Mouse (Mus musculus): ENCODE results near the gene Supt6. TPM values are rescaled to one million over a fixed set of nuclear protein-coding genes. Genes with fewer than 3 reads are reported as not detected.
"Not testable (repeated sequence)": the region's sequence is repeated elsewhere in the genome, so short reads cannot be mapped to it uniquely, and the experiment has no call there.

Gene Supt6
- polyA plus RNA-seq, 1 experiment from 2014 or later, result 21.0 TPM

DNA sequence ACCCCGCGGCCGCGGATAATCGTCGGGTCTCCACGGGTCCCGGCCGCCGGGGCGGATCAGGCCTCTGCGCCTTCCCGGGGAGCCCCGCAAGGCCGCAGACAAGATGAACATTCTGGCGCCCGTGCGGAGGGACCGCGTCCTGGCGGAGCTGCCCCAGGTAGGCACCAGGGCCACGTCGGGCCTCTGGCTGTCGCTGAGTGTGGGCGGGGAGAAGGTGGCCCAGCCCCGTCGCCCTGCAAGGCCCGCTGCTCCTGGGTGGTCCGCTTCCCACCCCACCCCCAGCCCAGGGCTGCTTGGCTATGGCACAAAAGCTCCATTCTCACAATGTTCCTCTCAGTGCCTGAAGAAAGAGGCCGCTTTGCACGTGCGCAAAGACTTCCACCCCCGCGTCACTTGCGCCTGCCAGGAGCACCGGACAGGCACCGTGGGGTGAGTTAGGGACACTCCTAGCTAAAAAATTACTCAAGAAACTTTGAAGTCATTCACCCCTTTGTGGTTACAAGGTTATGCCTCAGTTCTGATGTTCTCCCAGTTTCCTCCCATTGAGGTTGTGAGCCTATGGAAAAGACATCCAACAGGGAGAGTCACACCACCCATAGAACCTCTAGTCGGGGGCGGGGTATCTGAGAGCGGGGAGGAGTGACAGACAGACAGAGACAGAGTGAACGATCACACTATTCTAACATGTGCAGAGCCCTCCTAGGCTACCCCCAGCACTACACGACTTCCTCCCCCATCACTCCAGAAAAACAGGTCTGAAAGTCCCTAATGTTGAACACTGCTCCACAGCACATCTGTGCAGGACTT lies 56.4 kb downstream of the Supt6 start:
- peak overlapping the region; percentile 72 for H3K4me2 ChIP-seq (replicated peaks)
- H3K9me3 ChIP-seq, result no peaks in the 10 kb centered on the region
- peaks cover 14% of the 10 kb centered on the region; the same call in 1 of the 2 replicates for H3K36me3 ChIP-seq
- no peaks in the 10 kb centered on the region for H3K27me3 ChIP-seq (replicated peaks)
- WGBS, result under 1% methylated on average over 42 of the region's 42 CpGs
- H3K9ac ChIP-seq, result peak overlapping the region; percentile 70
- peaks cover 14% of the 10 kb centered on the region for H3K4me1 ChIP-seq (replicated peaks)
- ATAC-seq, result peak; percentile 82
- H3K4me3 ChIP-seq (replicated peaks), result peak overlapping the region; percentile 69
- H3K27ac ChIP-seq, result peak overlapping the region; percentile 97

DNA sequence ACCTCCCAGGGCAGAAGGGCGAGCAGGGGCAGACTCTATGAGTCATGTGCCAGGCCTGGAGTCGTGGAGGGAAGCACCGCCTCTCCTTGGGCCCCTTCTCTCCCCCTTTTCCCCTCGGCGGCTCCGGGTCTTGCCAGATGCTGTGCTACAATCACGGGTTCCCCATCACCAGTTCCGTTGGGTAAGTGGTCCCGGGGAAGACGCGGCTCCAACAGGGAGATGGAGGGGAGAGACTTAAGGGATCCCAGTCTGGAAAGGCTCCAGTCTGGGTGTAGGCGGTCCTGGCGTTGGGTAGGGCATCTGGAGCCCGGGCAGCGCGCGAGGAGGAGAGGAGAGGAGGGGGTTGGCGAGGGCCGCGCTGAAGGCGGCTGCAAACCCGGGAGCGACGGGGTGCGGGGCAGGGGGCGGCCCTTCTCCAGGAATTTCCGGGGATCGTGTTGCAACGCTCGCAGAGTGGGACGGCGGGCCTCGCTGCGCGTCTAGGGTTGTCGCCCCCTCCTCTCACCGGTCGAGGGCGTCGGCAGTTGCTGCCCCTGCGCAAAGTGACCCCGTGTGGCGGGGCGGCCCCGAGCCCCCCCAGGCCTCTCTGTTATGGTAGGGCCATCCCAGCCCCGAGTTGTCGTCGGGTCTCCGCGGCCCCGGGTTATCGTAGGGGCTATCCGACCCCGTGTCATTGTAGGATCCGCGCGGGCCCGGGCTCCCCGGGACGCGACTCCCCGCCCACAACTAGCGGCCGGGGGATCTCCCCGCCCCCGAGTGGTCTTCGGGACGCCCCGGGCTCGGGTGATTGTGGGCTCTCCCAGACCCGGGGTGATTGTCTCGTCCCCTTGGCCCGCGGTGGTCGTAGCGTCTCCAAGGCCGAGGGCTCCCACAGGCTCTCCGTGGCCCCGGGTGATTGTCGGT lies 57.2 kb downstream of the Supt6 start, which contains the start of gene Rab34:
Gene Rab34 (plus strand): TSS at position 100 of the 903 bp plus-strand sequence.
- WGBS, result 0% methylated on average over 73 of the region's 80 CpGs
- no peaks in the 10 kb centered on the region for H3K27me3 ChIP-seq (replicated peaks)
- H3K4me2 ChIP-seq (replicated peaks), result peak within 1 kb of the TSS; percentile 72
- peak within 1 kb of the TSS; percentile 70 for H3K9ac ChIP-seq
- H3K4me3 ChIP-seq (replicated peaks), result peak within 1 kb of the TSS; percentile 69
- ATAC-seq, result peak; percentile 83
- no peaks in the 10 kb centered on the region for H3K9me3 ChIP-seq
- peaks cover 14% of the 10 kb centered on the region; the same call in 1 of the 2 replicates for H3K36me3 ChIP-seq
- peak within 1 kb of the TSS; percentile 97 for H3K27ac ChIP-seq
- H3K4me1 ChIP-seq (replicated peaks), result peaks cover 10% of the 10 kb centered on the region

DNA sequence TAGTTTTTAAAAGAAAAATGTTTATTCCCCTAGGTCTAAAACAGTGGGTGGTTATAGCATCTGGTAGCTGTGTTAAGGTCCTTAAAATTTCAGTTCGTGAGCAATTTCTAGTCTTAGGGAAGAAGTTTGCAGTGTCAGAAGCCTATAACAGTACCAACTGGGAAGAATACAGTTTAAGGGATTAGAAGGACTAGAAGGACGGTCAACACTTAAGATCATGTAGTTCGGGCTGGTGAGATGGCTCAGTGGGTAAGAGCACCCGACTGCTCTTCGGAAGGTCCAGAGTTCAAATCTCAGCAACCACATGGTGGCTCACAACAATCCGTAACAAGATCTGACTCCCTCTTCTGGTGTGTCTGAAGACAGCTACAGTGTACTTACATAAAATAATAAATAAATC lies 61.1 kb downstream of the Supt6 start:
- ATAC-seq; H3K4me2 ChIP-seq (replicated peaks); H3K9me3 ChIP-seq; H3K36me3 ChIP-seq; H3K27ac ChIP-seq; H3K9ac ChIP-seq; H3K27me3 ChIP-seq (replicated peaks); H3K4me3 ChIP-seq (replicated peaks): not testable (repeated sequence)
- peaks cover 23% of the 10 kb centered on the region for H3K4me1 ChIP-seq (replicated peaks)
- 93% methylated on average over 6 of the region's 6 CpGs for WGBS

DNA sequence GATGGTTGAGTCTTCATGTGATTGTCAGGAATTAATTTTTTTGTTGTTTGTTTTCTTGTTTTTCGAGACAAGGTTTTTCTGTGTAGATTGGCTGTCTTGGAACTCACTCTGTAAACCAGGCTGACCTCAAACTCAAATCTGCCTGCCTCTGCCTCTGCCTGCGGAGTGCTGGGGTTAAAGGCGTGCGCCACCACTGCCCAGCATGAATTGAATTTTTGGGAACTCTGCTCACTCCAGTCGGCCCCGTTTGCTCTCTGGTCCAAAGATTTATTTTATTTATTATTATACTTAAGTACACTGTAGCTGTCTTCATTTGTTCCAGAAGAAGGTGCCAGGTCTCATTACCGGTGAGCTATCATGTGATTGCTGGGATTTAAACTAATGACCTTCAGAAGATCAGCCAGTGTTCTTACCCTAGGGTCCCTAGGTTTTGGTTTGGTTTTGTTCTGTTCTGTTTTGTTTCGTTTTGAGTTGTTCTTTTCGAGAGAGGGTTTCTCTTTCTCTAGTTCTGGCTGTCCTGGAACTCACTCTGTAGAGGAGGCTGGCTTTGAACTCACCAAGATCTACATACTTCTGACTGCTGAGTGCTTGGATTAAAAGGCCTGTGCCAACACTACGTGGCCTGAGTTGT lies 61.8 kb downstream of the Supt6 start:
- WGBS, result 47% methylated on average over 10 of the region's 10 CpGs
- Histone ChIP-seq H3K27ac (no peak overlapping the region), H3K27me3 (replicated peaks) (no peaks in the 10 kb centered on the region), H3K4me2 (replicated peaks) (peak overlapping the region; percentile 83), H3K9me3 (no peaks in the 10 kb centered on the region), H3K9ac (no peak overlapping the region), H3K4me3 (replicated peaks) (peak overlapping the region; percentile 70), H3K4me1 (replicated peaks) (peaks cover 30% of the 10 kb centered on the region), H3K36me3 (peaks cover 9% of the 10 kb centered on the region)
- ATAC-seq, result no peak

DNA sequence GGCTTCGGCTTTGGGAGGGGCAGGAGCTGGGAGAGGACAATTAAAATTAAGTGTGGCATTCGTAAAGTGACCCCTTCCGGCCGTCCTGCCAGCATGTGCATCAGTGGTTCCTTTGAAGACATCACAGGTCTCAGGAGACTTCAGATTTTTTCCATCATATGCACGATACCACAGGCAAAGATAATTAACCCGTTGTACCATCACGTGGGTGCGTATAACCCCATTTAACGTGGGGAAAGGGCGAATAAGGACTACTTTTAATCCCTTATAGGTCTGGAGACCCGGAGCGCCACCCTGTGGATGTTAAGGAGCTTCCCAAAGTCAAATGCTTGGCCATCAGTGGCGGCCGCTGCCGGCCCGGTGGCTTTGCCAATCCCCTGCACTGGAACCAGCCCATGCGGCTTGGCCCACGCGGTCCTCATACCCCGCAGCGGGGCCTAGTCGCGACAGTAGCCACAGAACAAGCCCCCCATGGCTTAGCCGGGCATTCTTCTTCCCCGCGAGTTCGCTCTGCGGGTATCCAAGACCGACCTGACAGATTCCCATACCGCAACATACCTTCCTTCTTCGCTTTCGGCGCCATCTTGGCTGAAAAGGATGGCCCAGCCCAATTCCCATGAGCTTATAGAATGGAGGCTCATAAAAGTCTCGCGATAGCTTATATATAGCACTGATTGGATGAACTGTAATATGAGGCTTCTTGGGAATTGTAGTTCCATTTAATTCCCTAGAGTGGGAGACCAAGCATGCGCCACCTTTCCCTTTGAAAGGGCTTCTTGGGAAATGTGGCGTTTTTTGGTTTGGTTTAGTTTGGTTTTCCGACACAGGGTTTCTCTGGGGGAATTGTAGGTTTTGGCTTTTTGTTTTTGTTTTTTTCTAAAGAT lies 62.6 kb downstream of the Supt6 start, which contains the start of gene Rpl23a:
Gene Rpl23a (minus strand): TSS at position 624 of the 884 bp plus-strand sequence.
- H3K36me3 ChIP-seq, result peaks cover 9% of the 10 kb centered on the region
- peak; percentile 88 for ATAC-seq
- H3K4me1 ChIP-seq (replicated peaks), result peaks cover 27% of the 10 kb centered on the region
- under 1% methylated on average over 38 of the region's 38 CpGs for WGBS
- peak within 1 kb of the TSS; percentile 83 for H3K4me2 ChIP-seq (replicated peaks)
- peak within 1 kb of the TSS; percentile 84 for H3K27ac ChIP-seq
- H3K27me3 ChIP-seq (replicated peaks), result no peaks in the 10 kb centered on the region
- H3K4me3 ChIP-seq (replicated peaks), result peak within 1 kb of the TSS; percentile 70
- no peaks in the 10 kb centered on the region for H3K9me3 ChIP-seq
- H3K9ac ChIP-seq, result peak within 1 kb of the TSS; percentile 82

DNA sequence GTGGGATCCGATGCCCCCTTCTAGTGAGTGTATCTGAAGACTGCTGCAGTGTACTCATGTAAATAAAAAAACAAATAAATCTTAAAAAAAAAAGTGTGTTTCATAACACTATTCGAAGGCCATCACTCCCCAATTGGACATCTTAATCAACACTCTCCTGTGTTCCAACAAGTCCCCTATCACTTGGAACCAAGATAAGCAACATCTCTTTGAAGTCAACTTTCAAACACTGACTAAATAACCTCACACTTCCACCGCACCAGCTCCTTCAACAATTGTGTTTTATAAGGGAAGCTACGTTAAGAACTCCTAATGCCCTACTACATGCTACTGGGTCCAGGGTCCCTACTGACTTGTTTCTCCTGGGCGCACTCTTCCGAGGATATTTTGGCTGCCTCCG lies 63.3 kb downstream of the Supt6 start:
- H3K27me3 ChIP-seq (replicated peaks), result no peaks in the 10 kb centered on the region
- peak overlapping the region; percentile 70 for H3K4me3 ChIP-seq (replicated peaks)
- no peak for ATAC-seq
- H3K4me2 ChIP-seq (replicated peaks), result peak overlapping the region; percentile 83
- H3K9me3 ChIP-seq, result no peaks in the 10 kb centered on the region
- H3K9ac ChIP-seq, result peak overlapping the region; percentile 82
- H3K27ac ChIP-seq, result 0 out of 2 replicates have a peak overlapping the region, but pooled peaks have one; percentile 84
- peaks cover 29% of the 10 kb centered on the region for H3K4me1 ChIP-seq (replicated peaks)
- 4% methylated on average over 7 of the region's 7 CpGs for WGBS
- peaks cover 9% of the 10 kb centered on the region for H3K36me3 ChIP-seq

DNA sequence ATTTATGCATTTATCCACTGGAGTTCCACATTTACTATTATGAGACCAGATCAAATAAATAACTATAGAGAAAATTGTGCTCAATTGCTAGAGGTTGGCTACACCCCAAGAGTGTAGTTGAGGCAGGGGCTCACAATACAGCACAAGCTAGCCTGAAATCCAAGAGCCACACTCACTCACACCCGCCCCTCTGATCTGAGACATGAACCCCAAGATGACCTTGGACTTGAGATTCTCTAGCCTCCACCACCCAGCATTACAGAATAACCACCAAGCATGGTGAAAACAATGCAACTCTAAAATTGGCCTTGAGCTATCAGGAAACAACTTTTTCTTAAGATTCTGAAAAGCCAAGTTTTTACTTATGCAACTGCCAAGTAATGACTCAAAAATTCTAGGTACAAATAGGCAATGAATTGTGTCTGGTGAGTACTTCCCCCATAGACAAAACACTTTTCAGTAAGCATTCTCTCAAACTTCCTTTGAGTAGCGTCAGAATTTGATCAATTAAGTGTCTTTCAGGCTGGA lies 63.9 kb downstream of the Supt6 start:
- Histone ChIP-seq H3K4me1 (replicated peaks) (peaks cover 34% of the 10 kb centered on the region), H3K9me3 (no peaks in the 10 kb centered on the region), H3K27me3 (replicated peaks) (no peaks in the 10 kb centered on the region), H3K9ac (peak overlapping the region; percentile 82), H3K4me2 (replicated peaks) (peak overlapping the region; percentile 83), H3K36me3 (peaks cover 9% of the 10 kb centered on the region), H3K4me3 (replicated peaks) (peak overlapping the region; percentile 70), H3K27ac (0 out of 2 replicates have a peak overlapping the region, but pooled peaks have one; percentile 45)
- 37% methylated on average over 2 of the region's 2 CpGs for WGBS
- no peak for ATAC-seq

DNA sequence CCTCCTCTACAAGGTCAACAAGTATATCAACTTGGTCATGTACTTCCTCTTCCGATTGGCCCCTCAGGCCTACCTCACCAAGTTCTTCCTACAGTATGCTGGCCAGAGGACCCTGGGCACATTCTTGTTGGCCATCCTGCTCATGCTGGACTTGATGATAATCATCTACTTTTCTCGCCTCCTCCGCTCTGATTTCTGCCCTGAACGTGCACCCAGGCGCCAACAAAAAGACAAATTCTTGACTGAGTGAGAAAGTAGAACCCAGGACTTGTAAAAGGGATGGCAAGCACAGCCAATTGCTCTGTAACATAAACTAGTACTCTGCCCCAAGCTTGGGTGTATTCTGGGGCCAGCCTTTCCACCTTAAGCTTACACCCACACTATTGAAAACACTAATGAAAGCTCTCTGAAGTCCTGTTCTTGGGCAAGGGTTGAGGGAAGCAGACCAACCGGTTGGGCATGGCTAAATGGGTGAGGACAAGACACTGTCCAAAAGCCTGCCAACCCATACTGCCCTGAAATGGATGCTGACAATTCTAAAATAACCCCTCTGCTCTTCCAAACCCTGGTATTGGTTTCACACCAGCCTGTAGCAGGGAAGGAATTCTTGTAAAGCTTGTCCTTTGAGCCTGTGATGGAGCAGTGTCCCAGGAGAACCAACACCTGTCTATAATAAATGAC lies 65.6 kb downstream of the Supt6 start:
- Histone ChIP-seq H3K9ac (peak overlapping the region; percentile 64; the same call in 1 of the 2 replicates), H3K4me3 (replicated peaks) (peak overlapping the region; percentile 53; the same call in 1 of the 2 replicates), H3K36me3 (peaks cover 9% of the 10 kb centered on the region), H3K4me1 (replicated peaks) (peaks cover 36% of the 10 kb centered on the region), H3K9me3 (no peaks in the 10 kb centered on the region), H3K27ac (peak overlapping the region; percentile 99; the same call in 1 of the 2 replicates), H3K27me3 (replicated peaks) (no peaks in the 10 kb centered on the region), H3K4me2 (replicated peaks) (peak overlapping the region; percentile 83)
- ATAC-seq, result no peak
- 56% methylated on average over 6 of the region's 6 CpGs for WGBS

DNA sequence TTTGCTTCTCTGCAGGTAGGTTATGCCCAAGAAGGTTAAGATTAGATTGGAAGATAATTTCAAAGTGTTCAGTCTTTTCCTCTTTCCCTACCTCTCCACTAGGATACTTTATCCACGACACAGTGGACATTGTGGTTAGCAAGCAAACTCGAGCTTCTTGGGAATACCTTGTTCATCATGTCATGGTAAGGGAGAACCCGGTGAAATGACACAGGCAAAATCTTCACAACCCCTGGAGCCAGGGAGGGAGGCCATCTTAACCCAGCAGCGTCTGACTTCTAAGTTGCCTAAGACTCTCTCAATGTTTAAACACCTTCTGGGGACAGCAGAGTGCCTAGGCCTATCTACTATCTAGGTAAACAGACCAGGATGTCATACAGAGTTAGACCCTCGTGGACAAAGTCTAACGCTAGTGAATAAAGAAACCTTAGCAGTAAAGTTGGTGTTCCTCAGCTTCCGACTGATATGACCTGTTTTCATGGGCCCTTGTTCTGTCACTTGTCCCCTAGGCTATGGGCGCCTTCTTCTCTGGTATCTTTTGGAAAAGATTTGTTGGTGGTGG lies 66.3 kb downstream of the Supt6 start:
- Histone ChIP-seq H3K27me3 (replicated peaks) (no peaks in the 10 kb centered on the region), H3K4me1 (replicated peaks) (peaks cover 41% of the 10 kb centered on the region), H3K4me3 (replicated peaks) (peak overlapping the region; percentile 53), H3K9ac (peak overlapping the region; percentile 64), H3K4me2 (replicated peaks) (peak overlapping the region; percentile 83), H3K27ac (peak overlapping the region; percentile 99), H3K9me3 (no peaks in the 10 kb centered on the region), H3K36me3 (peaks cover 9% of the 10 kb centered on the region)
- ATAC-seq, result no peak
- WGBS, result 22% methylated on average over 8 of the region's 8 CpGs

DNA sequence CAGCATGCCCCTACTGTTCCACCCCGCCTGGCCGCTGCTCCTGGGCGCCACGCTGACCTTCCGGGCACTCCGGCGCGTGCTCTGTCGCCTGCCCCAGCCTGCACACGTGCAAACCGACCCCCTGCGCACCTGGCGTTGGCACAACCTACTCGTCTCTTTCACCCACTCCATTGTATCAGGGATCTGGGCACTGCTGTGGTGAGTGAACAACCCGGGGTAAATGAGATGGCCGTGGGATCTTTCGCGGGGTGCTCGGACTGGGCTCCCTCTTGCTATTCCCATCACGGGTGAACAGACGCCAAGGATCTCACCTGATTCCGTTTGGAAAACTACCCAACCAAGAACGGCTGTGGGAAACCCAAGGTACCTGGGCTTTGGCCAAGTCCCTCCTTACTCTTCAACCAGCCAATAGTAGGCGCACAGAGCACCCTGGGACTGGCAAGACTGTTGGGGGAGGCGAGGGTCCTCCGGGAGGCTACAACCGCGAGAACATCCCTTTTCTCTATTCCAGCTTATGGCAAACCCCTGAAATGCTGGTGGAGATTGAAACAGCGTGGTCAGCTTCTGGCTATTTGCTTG lies 66.8 kb downstream of the Supt6 start:
- peaks cover 41% of the 10 kb centered on the region for H3K4me1 ChIP-seq (replicated peaks)
- H3K36me3 ChIP-seq, result peaks cover 9% of the 10 kb centered on the region
- ATAC-seq, result peak; percentile 20
- WGBS, result under 1% methylated on average over 29 of the region's 29 CpGs
- peak overlapping the region; percentile 53 for H3K4me3 ChIP-seq (replicated peaks)
- H3K9ac ChIP-seq, result peak overlapping the region; percentile 64
- H3K9me3 ChIP-seq, result no peaks in the 10 kb centered on the region
- no peaks in the 10 kb centered on the region for H3K27me3 ChIP-seq (replicated peaks)
- H3K4me2 ChIP-seq (replicated peaks), result peak overlapping the region; percentile 83
- peak overlapping the region; percentile 99 for H3K27ac ChIP-seq
